ENCODE assay signal across 9 mouse cellular contexts in genomic region chr2:71528714-71529510, GRCm38 (mm10). TPM values are rescaled to one million over a fixed set of nuclear protein-coding genes. Genes with fewer than 3 reads are reported as not detected.
DNase-seq lines count a peak whose midpoint lies in the region; ATAC-seq and TF ChIP-seq lines count a peak whose summit lies in the region.
"Had no signal": no experiment of that assay in that cellular context is flagged by ENCODE, and none has a peak within 500 bp of the region (broad histone marks: within the 10 kb centered on the region; RNA-seq: fewer than 3 reads in every experiment).

No protein-coding gene starts in this region.

- WGBS in kidney, postnatal 0 days = under 1% methylated on average over 50 of the region's 57 CpGs
- under 1% methylated on average over 41 of the region's 57 CpGs for WGBS in hindbrain, embryonic 13.5 days
- WGBS in midbrain, embryonic 16.5 days = 1% methylated on average over 44 of the region's 57 CpGs

- no peak for DNase-seq in kidney, postnatal 0 days (ENCODE audit: low spot score)
- no peak for DNase-seq in kidney, adult 9 months
- DNase-seq in layer of hippocampus, adult 11-12 months (ENCODE audit: low spot score) = no peak
- DNase-seq in layer of hippocampus, postnatal 14 days (ENCODE audit: low spot score in 2 of 2) = no peak
- no peak for DNase-seq in right cerebral cortex, postnatal 25 days

- no peak for TF ChIP-seq POLR2A in bone marrow macrophage, adult 2 months (IDR thresholded peaks at IDR 0.05; ENCODE audit: borderline replicate concordance, low read depth, low read length)

- peaks cover 7% of the 10 kb centered on the region for H3K4me1 ChIP-seq in kidney, postnatal 0 days (replicated peaks; ENCODE audit: insufficient read depth, low read length)
- 0 out of 2 replicates have a peak, but pooled peaks cover 4% of the 10 kb centered on the region for H3K4me1 ChIP-seq in bone marrow macrophage, adult 2 months (ENCODE audit: control insufficient read depth, insufficient read depth, low read length)
- peaks cover 26% of the 10 kb centered on the region for H3K4me1 ChIP-seq in hindbrain, embryonic 13.5 days (replicated peaks)
- H3K4me1 ChIP-seq in midbrain, embryonic 16.5 days (ENCODE audit: control insufficient read depth, insufficient read depth, low read length) = peaks cover 8% of the 10 kb centered on the region; the same call in 1 of the 2 replicates

- H3K9ac ChIP-seq in kidney, postnatal 0 days (ENCODE audit: low read depth, low read length) = no peak overlapping the region
- peak overlapping the region; percentile 35; the same call in 1 of the 2 replicates for H3K9ac ChIP-seq in hindbrain, embryonic 13.5 days
- peak overlapping the region; percentile 59 for H3K9ac ChIP-seq in midbrain, embryonic 16.5 days (ENCODE audit: low read depth, low read length)

- H3K4me2 ChIP-seq in kidney, postnatal 0 days (ENCODE audit: low read length) = peak overlapping the region; percentile 78
- H3K4me2 ChIP-seq in hindbrain, embryonic 13.5 days = peak overlapping the region; percentile 63
- peak overlapping the region; percentile 48 for H3K4me2 ChIP-seq in midbrain, embryonic 16.5 days (ENCODE audit: low read length)

- peak overlapping the region; percentile 45 for H3K4me3 ChIP-seq in kidney, postnatal 0 days (replicated peaks; ENCODE audit: low read depth, low read length)
- H3K4me3 ChIP-seq in bone marrow macrophage, adult 2 months (ENCODE audit: insufficient read depth, low read length) = peak overlapping the region; percentile 38
- H3K4me3 ChIP-seq in hindbrain, embryonic 13.5 days = peak overlapping the region; percentile 39
- peak overlapping the region; percentile 39 for H3K4me3 ChIP-seq in midbrain, embryonic 16.5 days (ENCODE audit: low read depth, low read length)

- peaks cover 88% of the 10 kb centered on the region for H3K27me3 ChIP-seq in kidney, postnatal 0 days (ENCODE audit: insufficient read depth, low read length)
- H3K27me3 ChIP-seq in hindbrain, embryonic 13.5 days = peaks cover 99% of the 10 kb centered on the region
- peaks cover 80% of the 10 kb centered on the region for H3K27me3 ChIP-seq in midbrain, embryonic 16.5 days (ENCODE audit: control insufficient read depth, insufficient read depth, low read depth, low read length)

- H3K36me3 ChIP-seq in kidney, postnatal 0 days (ENCODE audit: insufficient read depth, low read length) = no peaks in the 10 kb centered on the region
- H3K36me3 ChIP-seq in hindbrain, embryonic 13.5 days = no peaks in the 10 kb centered on the region
- no peaks in the 10 kb centered on the region for H3K36me3 ChIP-seq in midbrain, embryonic 16.5 days (ENCODE audit: control insufficient read depth, insufficient read depth, low read length)

- H3K27ac ChIP-seq in kidney, postnatal 0 days = no peak overlapping the region
- H3K27ac ChIP-seq in bone marrow macrophage, adult 2 months (ENCODE audit: insufficient read depth, low read depth, low read length) = no peak overlapping the region
- H3K27ac ChIP-seq in hindbrain, embryonic 13.5 days = no peak overlapping the region
- peak overlapping the region; percentile 63 for H3K27ac ChIP-seq in midbrain, embryonic 16.5 days (ENCODE audit: low read length)
- H3K27ac ChIP-seq: macrophage had no signal

- peak; percentile 49; the same call in 1 of the 2 replicates for ATAC-seq in kidney, postnatal 0 days (replicated peaks; ENCODE audit: low FRiP score, low read depth)
- ATAC-seq in hindbrain, embryonic 13.5 days (ENCODE audit: low FRiP score) = peak; percentile 38; the same call in 1 of the 2 replicates
- peak; percentile 55 for ATAC-seq in midbrain, embryonic 16.5 days

- TF ChIP-seq CTCF in kidney, postnatal 0 days (IDR thresholded peaks at IDR 0.05; ENCODE audit: low read depth) = no peak
- no peak for TF ChIP-seq CTCF in bone marrow macrophage, adult 2 months (IDR thresholded peaks at IDR 0.05; ENCODE audit: low read depth, low read length)

- no peaks in the 10 kb centered on the region for H3K9me3 ChIP-seq in kidney, postnatal 0 days (replicated peaks; ENCODE audit: low read length)
- H3K9me3 ChIP-seq in hindbrain, embryonic 13.5 days = no peaks in the 10 kb centered on the region
- H3K9me3 ChIP-seq in midbrain, embryonic 16.5 days (replicated peaks; ENCODE audit: control insufficient read depth, low read length, poor library complexity, severe bottlenecking) = no peaks in the 10 kb centered on the region

RNA-seq across cellular contexts. Expression of gene Dlx1, which starts 1.0 kb away (rescaled TPM):
- not detected in 2 replicates for polyA plus RNA-seq in kidney, postnatal 0 days (2015; fragmentation: Nextera tagmentation; extraction: Ambion mirVana)
- polyA plus RNA-seq in bone marrow macrophage, adult 2 months (2012; ENCODE audit: insufficient read depth, insufficient read length, missing spikeins) = not detected in 2 replicates
- 0.96 and 1.4 TPM in 2 replicates for polyA plus RNA-seq in hindbrain, embryonic 13.5 days (2015; fragmentation: Nextera tagmentation; extraction: Ambion mirVana)
- 31.5 and 55.5 TPM in 2 replicates for polyA plus RNA-seq in midbrain, embryonic 16.5 days (2015; fragmentation: Nextera tagmentation; extraction: Ambion mirVana)
- 10 to 100 TPM; 18.4 to 24.4 TPM for total RNA-seq in layer of hippocampus, postnatal 14 days (2021)
- polyA plus RNA-seq: macrophage had no signal

RNA-seq across cellular contexts. Expression of gene Dlx2, which starts 17.6 kb away (rescaled TPM):
- polyA plus RNA-seq in kidney, postnatal 0 days (2015; fragmentation: Nextera tagmentation; extraction: Ambion mirVana) = not detected in 2 replicates
- polyA plus RNA-seq in bone marrow macrophage, adult 2 months (2012; ENCODE audit: insufficient read depth, insufficient read length, missing spikeins) = not detected in 2 replicates
- 0.51 and 0.76 TPM in 2 replicates for polyA plus RNA-seq in hindbrain, embryonic 13.5 days (2015; fragmentation: Nextera tagmentation; extraction: Ambion mirVana)
- polyA plus RNA-seq in midbrain, embryonic 16.5 days (2015; fragmentation: Nextera tagmentation; extraction: Ambion mirVana) = 4.5 and 10.9 TPM in 2 replicates
- 1 to 10 TPM; 6.2 to 7.5 TPM for total RNA-seq in layer of hippocampus, postnatal 14 days (2021)
- polyA plus RNA-seq: macrophage had no signal

Comparison
In these comparisons a context has a peak if more than half of its experiments do, and no peak if none do; other contexts are left out.
1. RNA of gene Dlx1, which starts 1.0 kb away (polyA plus RNA-seq): 31.5 to 55.5 TPM in midbrain, embryonic 16.5 days; 0.96 to 1.4 TPM in hindbrain, embryonic 13.5 days, not detected in bone marrow macrophage, adult 2 months and not detected in kidney, postnatal 0 days; every median in the first group is over 10 times any median in the second.
2. Peak in every context shown above with its lines, with median percentiles within 50 percentile points of each other: ATAC-seq, H3K4me2 ChIP-seq and H3K4me3 ChIP-seq.